Mouse (Mus musculus): ENCODE measurements at regions not wholly inside any gene's neighbourhood (a gene's known extent, or its start where the extent isn't known, plus 50 kb on each side); places are given as distances from the start of the nearest gene placed in this dataset.

DNA sequence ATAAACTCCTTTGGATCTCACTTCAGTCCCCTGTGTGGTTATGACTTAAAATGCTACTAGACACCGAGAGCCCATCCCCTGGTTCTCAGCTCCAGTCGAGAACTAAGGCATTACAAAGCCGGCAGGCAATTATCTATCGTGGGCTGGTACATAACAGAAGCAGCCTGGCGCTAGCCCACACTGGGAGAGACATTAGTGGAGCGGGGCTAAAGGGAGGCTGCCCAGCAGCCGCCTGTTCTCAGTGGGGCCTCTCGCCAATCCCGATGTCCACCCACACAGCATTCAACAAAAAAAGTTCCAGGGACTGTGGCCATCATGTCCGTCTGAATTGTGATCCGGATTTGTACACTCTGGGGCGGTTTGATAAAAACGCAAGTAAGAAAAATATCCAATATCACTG, 361.5 kb downstream of the Pdcd6ip start:
- H3K4me3 ChIP-seq (ENCODE audit: low read depth, low read length): no peak overlapping the region

DNA sequence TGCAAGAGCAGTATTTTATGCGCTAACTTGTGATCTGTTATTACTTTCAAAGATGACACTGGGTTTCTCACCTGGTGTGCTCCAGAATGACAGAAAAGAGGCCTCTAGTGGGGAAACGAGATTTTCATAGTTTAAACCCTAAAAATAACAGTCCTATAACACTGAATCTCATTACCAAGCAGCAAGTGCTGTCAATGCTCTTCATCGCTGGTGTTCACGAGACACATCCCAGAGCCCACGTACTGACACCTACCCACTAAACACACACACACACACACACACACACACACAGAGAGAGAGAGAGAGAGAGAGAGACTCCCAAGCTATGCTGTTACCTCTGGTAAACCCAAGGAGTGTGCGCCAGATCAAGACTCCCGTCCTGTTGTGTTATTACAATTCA, 365.9 kb downstream of the Pdcd6ip start:
- Histone ChIP-seq H3K4me2 (replicated peaks; ENCODE audit: low read depth) (no peak overlapping the region), H3K27ac (replicated peaks) (no peak overlapping the region), H3K9ac (ENCODE audit: low read length) (no peak overlapping the region), H3K36me3 (ENCODE audit: control insufficient read depth, insufficient read depth, low read length) (no peaks in the 10 kb centered on the region), H3K27me3 (ENCODE audit: control insufficient read depth, insufficient read depth, low read length) (no peaks in the 10 kb centered on the region), H3K4me1 (replicated peaks; ENCODE audit: control insufficient read depth, insufficient read depth) (no peaks in the 10 kb centered on the region), H3K4me3 (ENCODE audit: low read depth, low read length) (no peak overlapping the region), H3K9me3 (ENCODE audit: control insufficient read depth, low read length) (no peaks in the 10 kb centered on the region)
- DNase-seq (ENCODE audit: low spot score) (no peak), ATAC-seq (ENCODE audit: low FRiP score, low TSS enrichment) (no peak)
- 69% methylated on average over 7 of the region's 7 CpGs for WGBS
- TF ChIP-seq EP300 (optimal IDR thresholded peaks at IDR 0.05): no peak
- TF ChIP-seq CTCF (IDR thresholded peaks at IDR 0.05; ENCODE audit: low read depth): no peak

More for the DNA sequence above, 361.5 kb downstream of the Pdcd6ip start:
- Histone ChIP-seq H3K9ac (ENCODE audit: low read length) (no peak overlapping the region), H3K27me3 (ENCODE audit: control insufficient read depth, insufficient read depth, low read length) (no peaks in the 10 kb centered on the region), H3K4me1 (replicated peaks; ENCODE audit: control insufficient read depth, insufficient read depth) (no peaks in the 10 kb centered on the region), H3K4me2 (replicated peaks; ENCODE audit: low read depth) (no peak overlapping the region), H3K27ac (replicated peaks) (no peak overlapping the region), H3K9me3 (ENCODE audit: control insufficient read depth, low read length) (no peaks in the 10 kb centered on the region), H3K36me3 (ENCODE audit: control insufficient read depth, insufficient read depth, low read length) (no peaks in the 10 kb centered on the region)
- no peak for ATAC-seq (ENCODE audit: low FRiP score, low TSS enrichment)
- TF ChIP-seq CTCF (IDR thresholded peaks at IDR 0.05; ENCODE audit: low read depth): no peak
- TF ChIP-seq EP300 (optimal IDR thresholded peaks at IDR 0.05): no peak
- DNase-seq (ENCODE audit: low spot score): no peak
- WGBS: 80% methylated on average over 13 of the region's 13 CpGs

DNA sequence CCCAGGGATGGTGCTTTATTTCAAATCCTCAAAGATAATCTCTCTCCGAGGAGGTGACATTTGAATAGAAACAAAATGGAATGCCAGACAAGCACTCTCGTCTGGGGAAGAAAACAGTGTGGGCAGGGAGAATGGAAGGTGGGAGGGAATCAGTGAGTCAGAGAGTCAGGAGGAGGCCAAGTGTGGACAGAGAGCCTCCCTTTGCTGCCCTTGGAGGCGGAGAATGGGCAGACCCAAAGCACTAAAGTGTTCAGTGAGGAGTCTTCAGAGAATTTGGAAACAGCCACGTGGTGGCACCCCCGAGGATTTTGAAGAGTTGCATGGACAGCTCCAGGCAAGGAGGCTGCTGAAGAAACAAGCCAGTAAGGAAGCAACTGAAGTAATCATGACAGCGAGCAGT, 367.2 kb downstream of the Pdcd6ip start:
- 47% methylated on average over 6 of the region's 6 CpGs for WGBS
- no peaks in the 10 kb centered on the region for H3K4me1 ChIP-seq (replicated peaks; ENCODE audit: control insufficient read depth, insufficient read depth)
- H3K27me3 ChIP-seq (ENCODE audit: control insufficient read depth, insufficient read depth, low read length): no peaks in the 10 kb centered on the region
- DNase-seq (ENCODE audit: low spot score) (no peak), ATAC-seq (ENCODE audit: low FRiP score, low TSS enrichment) (no peak)
- no peak overlapping the region for H3K4me2 ChIP-seq (replicated peaks; ENCODE audit: low read depth)
- H3K36me3 ChIP-seq (ENCODE audit: control insufficient read depth, insufficient read depth, low read length): no peaks in the 10 kb centered on the region
- no peak overlapping the region for H3K9ac ChIP-seq (ENCODE audit: low read length)
- no peaks in the 10 kb centered on the region for H3K9me3 ChIP-seq (ENCODE audit: control insufficient read depth, low read length)
- H3K4me3 ChIP-seq (ENCODE audit: low read depth, low read length): no peak overlapping the region
- H3K27ac ChIP-seq (replicated peaks): no peak overlapping the region
- TF ChIP-seq CTCF (IDR thresholded peaks at IDR 0.05; ENCODE audit: low read depth) (no peak), EP300 (optimal IDR thresholded peaks at IDR 0.05) (no peak)

- Histone ChIP-seq H3K27ac (replicated peaks) (no peak overlapping the region), H3K27me3 (ENCODE audit: control insufficient read depth, insufficient read depth, low read length) (no peaks in the 10 kb centered on the region), H3K9ac (ENCODE audit: low read length) (no peak overlapping the region), H3K4me1 (replicated peaks; ENCODE audit: control insufficient read depth, insufficient read depth) (no peaks in the 10 kb centered on the region), H3K4me3 (ENCODE audit: low read depth, low read length) (no peak overlapping the region), H3K36me3 (ENCODE audit: control insufficient read depth, insufficient read depth, low read length) (no peaks in the 10 kb centered on the region), H3K9me3 (ENCODE audit: control insufficient read depth, low read length) (no peaks in the 10 kb centered on the region), H3K4me2 (replicated peaks; ENCODE audit: low read depth) (no peak overlapping the region)
- WGBS: 74% methylated on average over 3 of the region's 3 CpGs
- TF ChIP-seq CTCF (IDR thresholded peaks at IDR 0.05; ENCODE audit: low read depth) (no peak), EP300 (optimal IDR thresholded peaks at IDR 0.05) (no peak)
- ATAC-seq (ENCODE audit: low FRiP score, low TSS enrichment) (no peak), DNase-seq (ENCODE audit: low spot score) (no peak)
Observed at GRCm38 (mm10) chr9:113340036-113340435, 368.0 kb downstream of the Pdcd6ip start.

DNA sequence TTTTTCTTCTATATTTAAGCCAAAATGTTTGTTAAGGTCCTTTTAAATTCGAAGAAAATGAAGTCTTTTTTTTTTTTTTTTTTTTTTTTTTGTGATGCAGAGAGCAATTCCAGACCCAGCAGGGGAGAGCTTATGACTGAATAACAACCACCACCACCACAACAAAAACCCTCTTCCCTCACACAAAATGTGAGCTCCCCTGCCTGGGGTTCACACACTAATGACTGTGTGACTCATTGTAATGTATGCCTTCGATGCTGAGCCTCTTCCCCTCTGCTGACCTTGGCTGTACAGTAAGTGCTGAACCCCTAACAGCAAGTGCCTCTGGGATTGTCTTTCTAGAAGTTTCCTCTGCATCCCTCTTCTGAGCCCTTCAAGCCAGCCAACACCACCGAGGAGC, 383.6 kb downstream of the Pdcd6ip start:
- DNase-seq (ENCODE audit: low spot score) (no peak), ATAC-seq (ENCODE audit: low FRiP score, low TSS enrichment) (no peak)
- TF ChIP-seq CTCF (IDR thresholded peaks at IDR 0.05; ENCODE audit: low read depth) (no peak), EP300 (optimal IDR thresholded peaks at IDR 0.05) (no peak)
- no peaks in the 10 kb centered on the region for H3K27me3 ChIP-seq (ENCODE audit: control insufficient read depth, insufficient read depth, low read length)
- H3K36me3 ChIP-seq (ENCODE audit: control insufficient read depth, insufficient read depth, low read length): no peaks in the 10 kb centered on the region
- no peak overlapping the region for H3K4me3 ChIP-seq (ENCODE audit: low read depth, low read length)
- H3K4me1 ChIP-seq (replicated peaks; ENCODE audit: control insufficient read depth, insufficient read depth): no peaks in the 10 kb centered on the region
- no peak overlapping the region for H3K4me2 ChIP-seq (replicated peaks; ENCODE audit: low read depth)
- no peaks in the 10 kb centered on the region for H3K9me3 ChIP-seq (ENCODE audit: control insufficient read depth, low read length)
- WGBS: 53% methylated on average over 3 of the region's 3 CpGs
- no peak overlapping the region for H3K9ac ChIP-seq (ENCODE audit: low read length)
- no peak overlapping the region for H3K27ac ChIP-seq (replicated peaks)

- DNase-seq (ENCODE audit: low spot score) (no peak), ATAC-seq (ENCODE audit: low FRiP score, low TSS enrichment) (no peak)
- TF ChIP-seq EP300 (optimal IDR thresholded peaks at IDR 0.05) (no peak), CTCF (IDR thresholded peaks at IDR 0.05; ENCODE audit: low read depth) (no peak)
- Histone ChIP-seq H3K9me3 (ENCODE audit: control insufficient read depth, low read length) (no peaks in the 10 kb centered on the region), H3K36me3 (ENCODE audit: control insufficient read depth, insufficient read depth, low read length) (no peaks in the 10 kb centered on the region), H3K4me2 (replicated peaks; ENCODE audit: low read depth) (no peak overlapping the region), H3K27me3 (ENCODE audit: control insufficient read depth, insufficient read depth, low read length) (no peaks in the 10 kb centered on the region), H3K4me3 (ENCODE audit: low read depth, low read length) (no peak overlapping the region), H3K9ac (ENCODE audit: low read length) (no peak overlapping the region), H3K27ac (replicated peaks) (no peak overlapping the region), H3K4me1 (replicated peaks; ENCODE audit: control insufficient read depth, insufficient read depth) (no peaks in the 10 kb centered on the region; the same call in 1 of the 2 replicates)
- WGBS: 64% methylated on average over 7 of the region's 7 CpGs
Observed at GRCm38 (mm10) chr9:113309707-113310574, 398.1 kb downstream of the Pdcd6ip start.

All from stomach, postnatal 0 days (tissue).